Mouse (Mus musculus): ENCODE results near the gene Aph1a. TPM values are rescaled to one million over a fixed set of nuclear protein-coding genes. Genes with fewer than 3 reads are reported as not detected.

The Aph1a gene
- total and polyA plus RNA-seq, 3 experiments, result 98.7 to 121 (median 99.9) TPM

- H3K4me3 ChIP-seq, result peak within 1 kb of the TSS; percentile 97
- intact Hi-C loops (cut with DNase I), result no loop called here
- DNase-seq, result peak; percentile 97
- H3K36me3 ChIP-seq (ENCODE audit: control insufficient read depth, insufficient read depth, low read length), result no peaks in the 10 kb centered on the region
- no peaks in the 10 kb centered on the region for H3K79me2 ChIP-seq (replicated peaks; ENCODE audit: control insufficient read depth, insufficient read depth, low read length)
- peak within 1 kb of the TSS; percentile 92 for H3K27ac ChIP-seq
- H3K9ac ChIP-seq (ENCODE audit: low read depth, low read length), result peak within 1 kb of the TSS; percentile 83
- TF ChIP-seq EP300 (IDR thresholded peaks at IDR 0.05; ENCODE audit: insufficient read depth, low read depth, low read length) (peak; percentile 86), POLR2A (IDR thresholded peaks at IDR 0.05; ENCODE audit: insufficient read depth, low read depth, low read length) (peak; percentile 94), CTCF (IDR thresholded peaks at IDR 0.05) (no peak)
- H3K27me3 ChIP-seq (ENCODE audit: control insufficient read depth, insufficient read depth, low read length), result no peaks in the 10 kb centered on the region
- under 1% methylated on average over 49 of the region's 49 CpGs for WGBS
- H3K4me1 ChIP-seq (ENCODE audit: control insufficient read depth, insufficient read depth, low read length), result peaks cover 2% of the 10 kb centered on the region
Observed at GRCm38 (mm10) chr3:95928658-95929503, 35.1 kb downstream of the Aph1a start, which contains the start of gene Anp32e. TSS of gene Anp32e (plus strand) at chr3:95929246.

DNA sequence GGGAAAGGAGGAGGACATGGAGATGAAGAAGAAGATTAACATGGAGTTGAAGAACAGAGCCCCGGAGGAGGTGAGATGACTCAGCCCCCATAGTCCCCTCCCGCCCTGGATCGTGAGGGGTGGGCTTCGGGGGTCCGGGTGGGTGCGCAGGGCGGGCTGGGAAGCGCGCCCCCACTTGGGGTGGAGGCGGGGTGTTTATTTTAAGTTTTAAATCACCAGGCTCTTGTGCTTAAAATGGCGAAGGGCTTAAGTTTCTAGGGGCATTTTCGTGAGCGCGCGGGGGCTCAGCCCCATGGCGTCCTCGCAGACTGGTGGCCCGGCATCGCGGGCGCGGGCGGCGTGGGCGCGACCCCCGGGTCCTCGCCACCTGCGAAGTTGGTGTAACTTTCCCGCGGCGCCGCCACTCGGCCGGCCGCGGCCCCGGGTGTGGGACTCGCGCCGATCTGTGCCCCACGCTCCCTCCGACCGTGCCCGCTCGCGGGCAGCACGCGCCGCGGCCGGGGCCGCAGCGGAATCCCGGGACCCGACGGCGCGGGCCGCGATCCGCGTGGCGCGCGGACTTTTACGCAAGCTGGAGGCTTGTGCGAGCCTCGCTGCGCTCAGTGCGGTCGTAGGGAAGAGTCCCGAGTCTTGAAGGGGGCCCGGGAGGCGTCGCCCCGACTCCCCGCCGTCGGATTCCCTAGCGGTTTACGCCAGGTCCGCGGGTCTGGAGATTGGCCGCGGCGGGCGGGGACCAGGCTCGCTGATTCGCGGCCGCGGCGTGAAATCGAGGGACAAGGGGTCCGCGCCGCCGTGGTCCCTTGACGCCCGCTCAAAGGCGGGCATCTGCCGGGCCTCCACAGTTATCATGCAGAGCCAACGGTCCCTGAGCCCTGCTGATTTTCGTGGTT is 36.1 kb downstream of the Aph1a start:
- TF ChIP-seq POLR2A (IDR thresholded peaks at IDR 0.05; ENCODE audit: insufficient read depth, low read depth, low read length) (no peak), CTCF (IDR thresholded peaks at IDR 0.05) (peak; percentile 29)
- Histone ChIP-seq H3K9ac (ENCODE audit: low read depth, low read length) (peak overlapping the region; percentile 83), H3K36me3 (ENCODE audit: control insufficient read depth, insufficient read depth, low read length) (no peaks in the 10 kb centered on the region), H3K27ac (peak overlapping the region; percentile 92), H3K4me3 (peak overlapping the region; percentile 97), H3K27me3 (ENCODE audit: control insufficient read depth, insufficient read depth, low read length) (no peaks in the 10 kb centered on the region), H3K79me2 (replicated peaks; ENCODE audit: control insufficient read depth, insufficient read depth, low read length) (no peaks in the 10 kb centered on the region), H3K4me1 (ENCODE audit: control insufficient read depth, insufficient read depth, low read length) (peaks cover 2% of the 10 kb centered on the region)
- WGBS, result under 1% methylated on average over 103 of the region's 105 CpGs
- intact Hi-C loops (cut with DNase I), result loop anchor here (2.0 kb wide), 1 partner anchor 15 kb away; no protein-coding TSS in a partner anchor
- DNase-seq, result peak; percentile 69 to 71

- H3K27me3 ChIP-seq (ENCODE audit: control insufficient read depth, insufficient read depth, low read length), result no peaks in the 10 kb centered on the region
- H3K27ac ChIP-seq, result peak overlapping the region; percentile 92
Observed at GRCm38 (mm10) chr3:95930471-95930789, 36.7 kb downstream of the Aph1a start.

GRCm38 (mm10) chr3:95931471-95931870 is 37.7 kb downstream of the Aph1a start:
- TF ChIP-seq EP300 (IDR thresholded peaks at IDR 0.05; ENCODE audit: insufficient read depth, low read depth, low read length) (no peak), CTCF (IDR thresholded peaks at IDR 0.05) (no peak), POLR2A (IDR thresholded peaks at IDR 0.05; ENCODE audit: insufficient read depth, low read depth, low read length) (no peak)
- Histone ChIP-seq H3K79me2 (replicated peaks; ENCODE audit: control insufficient read depth, insufficient read depth, low read length) (no peaks in the 10 kb centered on the region), H3K4me3 (no peak overlapping the region), H3K9ac (ENCODE audit: low read depth, low read length) (no peak overlapping the region), H3K4me1 (ENCODE audit: control insufficient read depth, insufficient read depth, low read length) (peaks cover 2% of the 10 kb centered on the region), H3K36me3 (ENCODE audit: control insufficient read depth, insufficient read depth, low read length) (no peaks in the 10 kb centered on the region), H3K27ac (no peak overlapping the region), H3K27me3 (ENCODE audit: control insufficient read depth, insufficient read depth, low read length) (no peaks in the 10 kb centered on the region)
- 84% methylated on average over 1 of the region's 1 CpGs for WGBS
- intact Hi-C loops (cut with DNase I), result loop anchor here (2.0 kb wide), 1 partner anchor 13 kb away; no protein-coding TSS in a partner anchor
- no peak for DNase-seq

More at GRCm38 (mm10) chr3:95930471-95930789, 36.7 kb downstream of the Aph1a start:
- H3K79me2 ChIP-seq (replicated peaks; ENCODE audit: control insufficient read depth, insufficient read depth, low read length), result no peaks in the 10 kb centered on the region
- TF ChIP-seq CTCF (IDR thresholded peaks at IDR 0.05) (no peak), EP300 (IDR thresholded peaks at IDR 0.05; ENCODE audit: insufficient read depth, low read depth, low read length) (no peak), POLR2A (IDR thresholded peaks at IDR 0.05; ENCODE audit: insufficient read depth, low read depth, low read length) (no peak)
- 10% methylated on average over 5 of the region's 5 CpGs for WGBS
- peak overlapping the region; percentile 97 for H3K4me3 ChIP-seq
- H3K9ac ChIP-seq (ENCODE audit: low read depth, low read length), result peak overlapping the region; percentile 83
- no peak for DNase-seq
- no peaks in the 10 kb centered on the region for H3K36me3 ChIP-seq (ENCODE audit: control insufficient read depth, insufficient read depth, low read length)
- intact Hi-C loops (cut with DNase I), result loop anchor here (2.0 kb wide), 1 partner anchor 14 kb away; no protein-coding TSS in a partner anchor
- peaks cover 2% of the 10 kb centered on the region for H3K4me1 ChIP-seq (ENCODE audit: control insufficient read depth, insufficient read depth, low read length)

GRCm38 (mm10) chr3:95932157-95932556 is 38.4 kb downstream of the Aph1a start:
- Histone ChIP-seq H3K4me1 (ENCODE audit: control insufficient read depth, insufficient read depth, low read length) (peaks cover 2% of the 10 kb centered on the region), H3K4me3 (no peak overlapping the region), H3K9ac (ENCODE audit: low read depth, low read length) (no peak overlapping the region), H3K79me2 (replicated peaks; ENCODE audit: control insufficient read depth, insufficient read depth, low read length) (no peaks in the 10 kb centered on the region), H3K36me3 (ENCODE audit: control insufficient read depth, insufficient read depth, low read length) (no peaks in the 10 kb centered on the region), H3K27ac (no peak overlapping the region), H3K27me3 (ENCODE audit: control insufficient read depth, insufficient read depth, low read length) (no peaks in the 10 kb centered on the region)
- WGBS, result 69% methylated on average over 1 of the region's 1 CpGs
- intact Hi-C loops (cut with DNase I), result no loop called here
- no peak for TF ChIP-seq CTCF (IDR thresholded peaks at IDR 0.05)
- TF ChIP-seq EP300 (IDR thresholded peaks at IDR 0.05; ENCODE audit: insufficient read depth, low read depth, low read length), result no peak
- TF ChIP-seq POLR2A (IDR thresholded peaks at IDR 0.05; ENCODE audit: insufficient read depth, low read depth, low read length), result no peak
- no peak for DNase-seq

Data from heart, adult 2 months (tissue).